In genomic region chr6:113076012-113076685, GRCm38 (mm10) we compare ENCODE assay signal across 7 mouse cellular contexts. TPM values are rescaled to one million over a fixed set of nuclear protein-coding genes. Genes with fewer than 3 reads are reported as not detected.
DNase-seq lines count a peak whose midpoint lies in the region; ATAC-seq and TF ChIP-seq lines count a peak whose summit lies in the region.

No protein-coding gene starts in this region.

- peak overlapping the region; percentile 96 for H3K4me3 ChIP-seq in embryonic facial prominence, embryonic 10.5 days
- H3K4me3 ChIP-seq in intestine, postnatal 0 days (ENCODE audit: low read depth, low read length), result peak overlapping the region; percentile 91
- H3K4me3 ChIP-seq in midbrain, embryonic 12.5 days, result peak overlapping the region; percentile 94

- peak; percentile 85 for ATAC-seq in intestine, postnatal 0 days
- peak; percentile 83 for ATAC-seq in midbrain, embryonic 12.5 days (ENCODE audit: low FRiP score, low read depth)

- no peaks in the 10 kb centered on the region for H3K9me3 ChIP-seq in embryonic facial prominence, embryonic 10.5 days
- no peaks in the 10 kb centered on the region for H3K9me3 ChIP-seq in intestine, postnatal 0 days (ENCODE audit: control insufficient read depth)
- H3K9me3 ChIP-seq in midbrain, embryonic 12.5 days, result no peaks in the 10 kb centered on the region

- peaks cover 38% of the 10 kb centered on the region for H3K4me1 ChIP-seq in embryonic facial prominence, embryonic 10.5 days
- no peaks in the 10 kb centered on the region; the same call in 1 of the 2 replicates for H3K4me1 ChIP-seq in intestine, postnatal 0 days (replicated peaks; ENCODE audit: control insufficient read depth, insufficient read depth, low read length)
- peaks cover 27% of the 10 kb centered on the region for H3K4me1 ChIP-seq in midbrain, embryonic 12.5 days

- H3K27me3 ChIP-seq in embryonic facial prominence, embryonic 10.5 days (replicated peaks; ENCODE audit: low read depth, poor library complexity, severe bottlenecking), result no peaks in the 10 kb centered on the region
- H3K27me3 ChIP-seq in intestine, postnatal 0 days (replicated peaks; ENCODE audit: control insufficient read depth, insufficient read depth, low read length), result no peaks in the 10 kb centered on the region
- no peaks in the 10 kb centered on the region for H3K27me3 ChIP-seq in midbrain, embryonic 12.5 days

- peaks cover 14% of the 10 kb centered on the region for H3K36me3 ChIP-seq in embryonic facial prominence, embryonic 10.5 days (replicated peaks)
- H3K36me3 ChIP-seq in intestine, postnatal 0 days (ENCODE audit: control insufficient read depth, insufficient read depth), result no peaks in the 10 kb centered on the region
- H3K36me3 ChIP-seq in midbrain, embryonic 12.5 days, result peaks cover 1% of the 10 kb centered on the region; the same call in 1 of the 2 replicates

- TF ChIP-seq CTCF in intestine, postnatal 0 days (IDR thresholded peaks at IDR 0.05; ENCODE audit: low read depth), result peak; percentile 85

- peak overlapping the region; percentile 83 for H3K4me2 ChIP-seq in intestine, postnatal 0 days (replicated peaks; ENCODE audit: low read depth)
- peak overlapping the region; percentile 94 for H3K4me2 ChIP-seq in midbrain, embryonic 12.5 days (replicated peaks)

- peak overlapping the region; percentile 100 for H3K27ac ChIP-seq in embryonic facial prominence, embryonic 10.5 days (replicated peaks)
- peak overlapping the region; percentile 100 for H3K27ac ChIP-seq in intestine, postnatal 0 days (ENCODE audit: low read depth, low read length)
- peak overlapping the region; percentile 100 for H3K27ac ChIP-seq in midbrain, embryonic 12.5 days (replicated peaks)

- intact Hi-C loops in left cerebral cortex, postnatal 4 days (cut with DNase I), result no loop called here

- WGBS in embryonic facial prominence, embryonic 10.5 days, result under 1% methylated on average over 53 of the region's 55 CpGs
- WGBS in intestine, postnatal 0 days, result under 1% methylated on average over 54 of the region's 55 CpGs
- WGBS in midbrain, embryonic 12.5 days, result under 1% methylated on average over 54 of the region's 55 CpGs

- H3K9ac ChIP-seq in intestine, postnatal 0 days (ENCODE audit: low read depth, low read length), result peak overlapping the region; percentile 94
- peak overlapping the region; percentile 98 for H3K9ac ChIP-seq in midbrain, embryonic 12.5 days (replicated peaks)

- DNase-seq in adrenal gland, postnatal 10 days, result peak; percentile 96
- peak; percentile 99 for DNase-seq in embryonic facial prominence, embryonic 10.5 days (ENCODE audit: low spot score)
- peak; percentile 89 for DNase-seq in gonadal fat pad, adult 2 months (ENCODE audit: low read depth)
- DNase-seq in left cerebral cortex, postnatal 4 days, result peak; percentile 98
- peak; percentile 91 to 93 for DNase-seq in spleen, adult 18-20 months

RNA-seq across cellular contexts. Expression of gene Setd5, which starts 1.0 kb away (rescaled TPM):
- total RNA-seq in adrenal gland, postnatal 10 days (2021), result 100 to 1,000 TPM in 1 of 2 experiments, 10 to 100 TPM in 1; 84.7 to 117 TPM
- polyA plus RNA-seq in embryonic facial prominence, embryonic 10.5 days (2016; fragmentation: Nextera tagmentation; extraction: Ambion mirVana), result 85.8 and 90.1 TPM in 2 replicates
- 35.3 and 39.0 TPM in 2 replicates for polyA plus RNA-seq in gonadal fat pad, adult 2 months (2012; rRNA removed)
- 32.2 and 32.9 TPM in 2 replicates for polyA plus RNA-seq in intestine, postnatal 0 days (2015; fragmentation: Nextera tagmentation; extraction: Ambion mirVana)
- total RNA-seq in left cerebral cortex, postnatal 4 days (2021), result 100 to 1,000 TPM; 139 to 144 TPM
- polyA plus RNA-seq in midbrain, embryonic 12.5 days (2016; fragmentation: Nextera tagmentation; extraction: Ambion mirVana), result 64.0 and 69.1 TPM in 2 replicates

RNA-seq across cellular contexts. Expression of gene Thumpd3, which starts 30.1 kb away (rescaled TPM):
- 10 to 100 TPM; 30.9 to 35.1 TPM for total RNA-seq in adrenal gland, postnatal 10 days (2021)
- 65.8 and 66.2 TPM in 2 replicates for polyA plus RNA-seq in embryonic facial prominence, embryonic 10.5 days (2016; fragmentation: Nextera tagmentation; extraction: Ambion mirVana)
- polyA plus RNA-seq in gonadal fat pad, adult 2 months (2012; rRNA removed), result 12.0 and 14.5 TPM in 2 replicates
- polyA plus RNA-seq in intestine, postnatal 0 days (2015; fragmentation: Nextera tagmentation; extraction: Ambion mirVana), result 36.0 and 36.6 TPM in 2 replicates
- total RNA-seq in left cerebral cortex, postnatal 4 days (2021), result 10 to 100 TPM; 35.4 to 36.4 TPM
- polyA plus RNA-seq in midbrain, embryonic 12.5 days (2016; fragmentation: Nextera tagmentation; extraction: Ambion mirVana), result 63.9 and 65.2 TPM in 2 replicates

Comparison
In these comparisons a context has a peak if more than half of its experiments do, and no peak if none do; other contexts are left out.
1. Peak in every context shown above with its lines: DNase-seq, ATAC-seq, H3K4me3 ChIP-seq and H3K27ac ChIP-seq.